Mouse (Mus musculus): ENCODE results near the gene Gm36079.
"Not testable (repeated sequence)": the region's sequence is repeated elsewhere in the genome, so short reads cannot be mapped to it uniquely, and the experiment has no call there.

DNA sequence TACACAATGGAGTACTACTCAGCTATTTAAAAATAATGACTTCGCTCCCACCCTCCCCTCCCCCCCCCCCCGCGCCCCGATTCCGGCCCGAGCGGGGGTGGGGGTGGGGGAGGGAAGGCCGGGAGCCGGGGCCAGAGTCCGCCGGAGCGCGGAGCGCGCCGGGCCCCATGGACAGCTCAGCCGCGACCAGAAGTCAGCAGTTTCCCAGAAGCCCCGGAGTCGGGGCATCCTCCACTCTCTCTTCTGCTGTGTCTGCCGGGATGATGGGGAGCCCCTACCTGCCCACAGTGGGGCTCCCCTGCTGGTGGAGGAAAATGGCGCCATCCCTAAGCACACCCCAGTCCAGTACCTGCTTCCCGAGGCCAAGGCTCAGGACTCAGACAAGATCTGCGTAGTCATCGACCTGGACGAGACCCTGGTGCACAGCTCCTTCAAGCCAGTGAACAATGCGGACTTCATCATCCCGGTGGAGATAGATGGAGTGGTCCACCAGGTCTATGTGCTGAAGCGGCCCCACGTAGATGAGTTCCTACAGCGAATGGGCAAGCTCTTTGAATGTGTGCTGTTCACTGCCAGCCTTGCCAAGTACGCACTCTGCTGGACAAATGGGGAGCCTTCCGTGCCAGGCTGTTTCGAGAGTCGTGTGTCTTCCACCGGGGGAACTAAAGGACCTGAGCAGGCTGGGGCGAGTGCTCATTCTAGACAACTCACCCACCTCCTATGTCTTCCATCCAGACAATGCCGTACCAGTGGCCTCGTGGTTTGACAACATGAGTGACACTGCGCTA is 19.8 kb upstream of the Gm36079 start:
- not testable (repeated sequence) for TF ChIP-seq CTCF (IDR thresholded peaks at IDR 0.05; ENCODE audit: borderline replicate concordance, insufficient read depth, low read length); POLR2A (IDR thresholded peaks at IDR 0.05; ENCODE audit: low read depth, low read length)
